Mouse (Mus musculus): ENCODE results near the gene Mup4. TPM values are rescaled to one million over a fixed set of nuclear protein-coding genes. Genes with fewer than 3 reads are reported as not detected.
"Not testable (repeated sequence)": the region's sequence is repeated elsewhere in the genome, so short reads cannot be mapped to it uniquely, and the experiment has no call there.

The Mup4 gene
- total RNA-seq (2014; fragmentation: Nextera tagmentation) (not detected in 2 replicates), total RNA-seq (2017) (not detected in 2 replicates)

DNA sequence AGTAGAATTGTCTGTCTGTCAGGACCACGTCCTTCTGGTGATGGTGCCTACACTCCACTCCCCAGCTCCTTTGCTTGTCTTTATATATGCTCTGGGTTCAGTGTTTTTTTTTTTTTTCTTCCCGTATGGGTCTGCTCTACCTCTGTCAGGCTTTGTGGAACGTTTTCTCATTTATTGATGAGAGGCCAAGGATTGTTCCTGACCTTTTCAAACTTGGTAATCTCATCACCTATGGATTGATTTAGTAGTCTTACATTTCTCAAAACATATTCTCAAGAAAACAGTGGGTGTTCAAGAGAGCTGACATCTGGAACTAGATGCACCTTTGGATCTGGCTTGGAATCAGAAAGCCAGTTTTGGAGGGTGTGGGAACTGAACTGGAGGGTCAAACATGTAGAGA, at the start of gene Mup4:
Gene Mup4 (minus strand): TSS at position 101 of the 400 bp plus-strand sequence.
- no peak for ATAC-seq (replicated peaks; ENCODE audit: low FRiP score, low TSS enrichment, poor library complexity, severe bottlenecking)

DNA sequence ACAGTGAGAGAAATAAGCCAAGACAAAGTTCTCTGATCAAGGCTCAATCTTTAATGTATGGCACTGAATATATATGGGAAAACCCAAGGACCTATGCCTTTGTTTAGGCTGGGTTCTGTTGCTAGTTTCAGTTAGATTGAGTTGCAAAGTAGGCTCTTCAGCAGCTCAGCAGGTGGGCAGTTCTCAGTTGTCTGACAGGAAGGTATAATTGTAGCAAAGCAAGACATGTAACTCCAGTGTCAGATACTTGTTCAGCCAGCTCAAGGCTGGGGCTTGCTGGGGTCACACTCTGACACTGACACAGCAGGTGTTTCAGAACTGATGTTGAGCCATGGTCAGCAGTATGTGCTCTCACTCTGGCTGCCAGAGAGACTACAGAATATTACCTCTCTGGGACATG, 37.4 kb upstream of the Mup4 start:
- not testable (repeated sequence) for ATAC-seq (replicated peaks; ENCODE audit: low FRiP score, low TSS enrichment, poor library complexity, severe bottlenecking)

DNA sequence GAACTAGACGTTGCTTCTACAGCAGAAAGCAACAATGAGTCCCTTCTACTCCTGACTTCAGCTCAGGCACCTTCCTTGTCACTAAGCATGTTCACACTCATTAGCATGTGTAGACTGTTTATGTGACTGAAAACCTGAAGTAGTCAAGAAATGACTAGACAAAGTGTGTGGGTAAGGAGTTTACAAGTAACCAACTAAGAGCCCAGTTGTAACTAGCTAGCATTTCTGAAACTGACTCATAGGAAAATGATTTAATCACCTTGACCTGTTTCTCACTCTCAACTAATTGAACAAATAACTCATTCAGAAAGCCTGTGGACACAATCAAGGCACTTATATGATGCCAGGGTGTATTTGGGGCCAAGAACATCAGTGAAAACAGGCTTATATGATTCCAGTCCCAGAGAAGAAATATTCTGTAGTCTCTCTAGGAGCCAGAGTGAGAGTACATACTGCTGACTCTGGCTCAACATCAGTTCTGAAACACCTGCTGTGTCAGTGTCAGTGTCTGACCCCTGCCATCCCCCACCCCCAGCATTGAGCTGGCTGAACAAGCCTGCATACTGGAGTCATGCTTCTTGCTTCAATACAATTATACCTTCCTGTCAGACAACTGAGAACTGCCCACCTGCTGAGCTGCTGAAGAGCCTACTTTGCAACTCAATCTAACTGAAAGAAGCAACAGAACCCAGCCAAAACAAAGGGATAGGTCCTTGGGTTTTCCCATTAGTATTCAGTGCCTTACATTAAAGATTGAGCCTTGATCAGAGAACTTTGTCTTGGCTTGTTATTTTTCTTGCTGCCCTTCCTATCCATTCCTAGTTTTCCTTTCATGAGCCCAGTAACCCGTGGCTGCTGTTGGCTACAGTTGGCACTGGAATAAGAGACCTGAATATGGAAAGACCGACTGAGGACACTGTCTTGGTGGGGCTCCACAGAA, 3.2 kb upstream of the Mup4 start, which contains the start of gene Mup6:
Gene Mup6 (plus strand): TSS at position 890 of the 940 bp plus-strand sequence.
- ATAC-seq (replicated peaks; ENCODE audit: low FRiP score, low TSS enrichment, poor library complexity, severe bottlenecking): no peak

DNA sequence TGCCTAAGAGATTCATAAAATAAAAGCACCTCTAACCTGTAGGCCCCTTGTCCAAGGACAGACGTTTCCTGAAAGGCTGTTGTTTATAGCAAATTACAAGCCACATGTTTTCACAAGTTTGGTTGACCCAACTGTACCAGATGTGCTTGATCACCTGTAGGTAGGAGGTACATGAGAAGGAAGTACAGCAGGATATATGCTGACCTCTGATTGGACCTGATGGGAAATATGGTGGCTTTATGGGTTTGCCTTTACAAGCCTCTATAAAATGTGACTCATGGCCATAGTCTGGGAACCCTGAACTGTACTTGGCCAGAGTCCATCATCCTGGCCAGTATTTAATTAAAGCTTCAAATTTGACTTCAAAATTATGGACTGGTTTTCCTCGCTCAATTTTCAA, 23.0 kb downstream of the Mup4 start:
- no peak for ATAC-seq (replicated peaks; ENCODE audit: low FRiP score, low TSS enrichment, poor library complexity, severe bottlenecking)

DNA sequence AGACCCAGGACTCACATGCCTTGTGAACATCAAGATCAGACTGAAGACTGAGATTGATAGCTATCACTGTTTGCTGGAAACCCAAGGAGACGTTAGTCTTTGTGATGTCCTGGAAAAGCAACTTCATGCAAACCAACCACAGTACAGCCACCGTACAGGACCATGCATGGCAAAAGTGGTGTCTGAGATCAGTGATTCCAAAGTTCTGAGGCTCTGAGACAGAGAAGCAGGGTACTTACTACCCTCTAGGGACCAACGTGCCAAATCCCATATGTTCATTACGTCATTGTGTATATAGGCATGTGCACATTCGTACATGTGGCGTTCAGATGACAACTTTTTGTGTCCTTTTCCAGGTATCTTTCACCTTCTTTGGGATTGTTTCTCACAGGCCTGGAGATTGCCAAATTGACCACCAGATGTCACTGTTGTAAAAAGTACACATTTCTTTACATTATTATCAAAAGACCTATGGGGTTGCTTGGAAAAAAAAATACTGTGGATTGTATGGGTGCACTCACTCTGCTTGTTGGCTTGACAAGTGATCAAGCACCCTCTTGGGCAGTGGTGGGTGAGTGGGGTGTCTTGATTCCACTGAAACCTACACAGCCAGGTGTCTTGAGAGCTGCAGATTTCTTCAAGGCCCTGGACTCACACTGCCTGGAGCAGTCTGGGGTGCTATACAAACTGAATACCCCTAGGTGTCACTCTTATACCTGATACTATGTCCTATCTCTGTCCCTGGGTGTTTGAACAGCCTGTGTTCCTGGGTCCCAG, 27.8 kb downstream of the Mup4 start:
- peak; percentile 91 for ATAC-seq (replicated peaks; ENCODE audit: low FRiP score, low TSS enrichment, poor library complexity, severe bottlenecking)

- peak; percentile 92 for ATAC-seq (replicated peaks; ENCODE audit: low FRiP score, low TSS enrichment, poor library complexity, severe bottlenecking)
Measured at GRCm38 (mm10) chr4:59928347-59928746, 32.2 kb downstream of the Mup4 start.

DNA sequence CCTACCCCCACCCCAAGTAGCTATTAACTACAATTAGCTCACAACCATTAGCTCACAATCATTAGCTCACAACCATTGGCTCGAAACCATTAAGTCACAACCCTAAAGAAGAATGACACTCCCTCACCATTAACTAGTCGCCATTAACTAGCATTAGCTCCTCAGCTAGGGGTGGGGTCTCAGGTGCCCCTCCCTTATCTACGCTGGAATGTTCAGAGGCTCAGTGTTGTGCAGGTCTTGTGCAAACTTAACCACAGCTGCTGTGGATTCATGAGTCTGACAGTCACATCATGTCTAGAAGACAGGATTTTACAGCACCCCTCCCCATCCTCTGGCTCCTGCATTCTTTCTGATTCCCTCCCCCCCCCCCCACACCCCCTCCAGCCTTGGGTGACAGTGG, 32.8 kb downstream of the Mup4 start:
- ATAC-seq (replicated peaks; ENCODE audit: low FRiP score, low TSS enrichment, poor library complexity, severe bottlenecking): no peak

GRCm38 (mm10) chr4:59925082-59925481, 35.4 kb downstream of the Mup4 start:
- no peak for ATAC-seq (replicated peaks; ENCODE audit: low FRiP score, low TSS enrichment, poor library complexity, severe bottlenecking)

- ATAC-seq (replicated peaks; ENCODE audit: low FRiP score, low TSS enrichment, poor library complexity, severe bottlenecking): no peak
Measured at GRCm38 (mm10) chr4:59917966-59918365, 42.5 kb downstream of the Mup4 start.

GRCm38 (mm10) chr4:59914608-59915403, 45.7 kb downstream of the Mup4 start, which contains the start of gene Slc46a2:
Slc46a2 (minus strand) TSS chr4:59915056.
- ATAC-seq (replicated peaks; ENCODE audit: low FRiP score, low TSS enrichment, poor library complexity, severe bottlenecking): no peak

GRCm38 (mm10) chr4:59908785-59909184, 51.7 kb downstream of the Mup4 start:
- ATAC-seq (replicated peaks; ENCODE audit: low FRiP score, low TSS enrichment, poor library complexity, severe bottlenecking): no peak

DNA sequence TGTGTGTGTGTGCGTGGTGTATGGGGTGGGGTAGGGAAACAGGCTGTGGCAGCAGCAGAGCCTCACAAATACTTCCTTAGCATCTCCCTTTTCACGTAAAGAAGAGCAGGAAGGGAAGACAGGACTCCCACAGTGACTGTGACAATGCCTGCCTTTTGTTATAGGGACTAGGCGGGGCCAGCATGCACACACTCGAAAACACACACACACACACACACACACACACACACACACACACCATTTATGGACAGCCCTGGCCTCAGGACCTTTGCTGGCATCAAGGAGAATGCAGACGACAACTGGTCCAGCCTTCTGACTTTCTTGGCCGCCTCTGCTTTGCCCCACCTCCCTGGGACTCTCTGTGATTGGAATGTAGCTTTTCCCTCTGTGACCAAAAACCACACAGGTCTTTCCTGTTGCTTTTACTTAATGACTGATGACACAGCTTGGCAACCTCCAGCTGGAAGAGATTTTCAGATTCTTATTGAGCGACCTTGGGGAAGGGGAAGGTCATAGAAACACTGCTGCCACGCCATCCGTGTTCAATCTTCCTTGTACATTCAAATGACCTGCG, 52.8 kb downstream of the Mup4 start:
- no peak for ATAC-seq (replicated peaks; ENCODE audit: low FRiP score, low TSS enrichment, poor library complexity, severe bottlenecking)

GRCm38 (mm10) chr4:59907092-59907491, 53.4 kb downstream of the Mup4 start:
- ATAC-seq (replicated peaks; ENCODE audit: low FRiP score, low TSS enrichment, poor library complexity, severe bottlenecking): no peak

Other genes starting within 250 kb of the Mup4 start
- 44.1 and 47.2 TPM in 2 replicates for gene Inip, start 159.1 kb downstream of the Mup4 start, total RNA-seq (2014; fragmentation: Nextera tagmentation)
- 41.4 and 52.0 TPM in 2 replicates for gene Inip, start 159.1 kb downstream of the Mup4 start, total RNA-seq (2017)
- gene Snx30, start 154.9 kb downstream of the Mup4 start, total RNA-seq (2014; fragmentation: Nextera tagmentation): 6.6 and 11.2 TPM in 2 replicates
- 4.9 and 13.2 TPM in 2 replicates for gene Snx30, start 154.9 kb downstream of the Mup4 start, total RNA-seq (2017)
- gene Slc46a2, start 45.7 kb downstream of the Mup4 start, total RNA-seq (2014; fragmentation: Nextera tagmentation): not detected in 2 replicates
- not detected in 2 replicates for gene Slc46a2, start 45.7 kb downstream of the Mup4 start, total RNA-seq (2017)
- not detected in 2 replicates for gene Mup6, start 3.6 kb upstream of the Mup4 start, total RNA-seq (2014; fragmentation: Nextera tagmentation)
- not detected in 2 replicates for gene Mup6, start 3.6 kb upstream of the Mup4 start, total RNA-seq (2017)
- not detected in 2 replicates for gene Mup7, start 109.8 kb upstream of the Mup4 start, total RNA-seq (2014; fragmentation: Nextera tagmentation)
- not detected in 2 replicates for gene Mup7, start 109.8 kb upstream of the Mup4 start, total RNA-seq (2017)
- gene Mup2, start 193.6 kb upstream of the Mup4 start, total RNA-seq (2014; fragmentation: Nextera tagmentation): not detected in 2 replicates
- gene Mup2, start 193.6 kb upstream of the Mup4 start, total RNA-seq (2017): not detected in 2 replicates

All from megakaryocyte-erythroid progenitor cell, adult 5-6 weeks (primary cell).